Mouse (Mus musculus) stomach, embryonic 15.5 days (tissue): Measurements from ENCODE around the gene Hist3h2ba. TPM values are rescaled to one million over a fixed set of nuclear protein-coding genes. Genes with fewer than 3 reads are reported as not detected.

Experiments used
- ATAC-seq: fragments of 200-750 bp; cut with Nextera tagmentation; 2 replicates; pipeline ENCODE4 v1.8.0; 2017; ENCODE audit warnings: low read depth, moderate number of reproducible peaks, moderate TSS enrichment; ENCODE audit not compliant: insufficient read depth, low FRiP score
- H3K27ac ChIP-seq: fragments of 300-500 bp; sonication (generic); 2 replicates; pipeline ENCODE4 v1.5.1; 2015; ENCODE audit warnings: mild to moderate bottlenecking, inconsistent platforms
- H3K27me3 ChIP-seq: fragments of 300-500 bp; sonication (generic); replicated peaks from 2 replicates; pipeline ENCODE4 v1.6.1; 2015; ENCODE audit warnings: inconsistent platforms
- H3K36me3 ChIP-seq: fragments of 300-500 bp; sonication (generic); 2 replicates; pipeline ENCODE4 v1.6.1; 2015; ENCODE audit warnings: inconsistent platforms
- H3K4me1 ChIP-seq: fragments of 300-500 bp; sonication (generic); 2 replicates; pipeline ENCODE4 v1.6.1; 2015; ENCODE audit warnings: inconsistent platforms
- H3K4me2 ChIP-seq: fragments of 300-500 bp; sonication (generic); 2 replicates; pipeline ENCODE4 v1.6.1; 2015; ENCODE audit warnings: mild to moderate bottlenecking, inconsistent platforms
- H3K4me3 ChIP-seq: fragments of 300-500 bp; sonication (generic); replicated peaks from 2 replicates; pipeline ENCODE4 v1.5.1; 2015; ENCODE audit warnings: inconsistent platforms
- H3K9ac ChIP-seq: fragments of 300-500 bp; sonication (generic); 2 replicates; pipeline ENCODE4 v1.6.1; 2015; ENCODE audit warnings: inconsistent platforms
- H3K9me3 ChIP-seq: fragments of 300-500 bp; sonication (generic); 2 replicates; pipeline ENCODE4 v1.6.1; 2016; ENCODE audit warnings: inconsistent platforms
- WGBS: fragments of 180-500 bp; shearing (Covaris S2); methylation state at CpG from one replicate; pipeline ENCODE4 v1.1.7; 2015; 5-methylcytosine and 5-hydroxymethylcytosine counted together
- polyA plus RNA-seq: library from polyadenylated mRNA; unstranded; fragments of >200 nt; fragmentation: Nextera tagmentation; extraction: Ambion mirVana; gene quantifications from 2 replicates; pipeline ENCODE4 v1.2.1, GENCODE M21; 2015

Hist3h2ba gene
- 42.0 and 45.8 TPM in 2 replicates for polyA plus RNA-seq

DNA sequence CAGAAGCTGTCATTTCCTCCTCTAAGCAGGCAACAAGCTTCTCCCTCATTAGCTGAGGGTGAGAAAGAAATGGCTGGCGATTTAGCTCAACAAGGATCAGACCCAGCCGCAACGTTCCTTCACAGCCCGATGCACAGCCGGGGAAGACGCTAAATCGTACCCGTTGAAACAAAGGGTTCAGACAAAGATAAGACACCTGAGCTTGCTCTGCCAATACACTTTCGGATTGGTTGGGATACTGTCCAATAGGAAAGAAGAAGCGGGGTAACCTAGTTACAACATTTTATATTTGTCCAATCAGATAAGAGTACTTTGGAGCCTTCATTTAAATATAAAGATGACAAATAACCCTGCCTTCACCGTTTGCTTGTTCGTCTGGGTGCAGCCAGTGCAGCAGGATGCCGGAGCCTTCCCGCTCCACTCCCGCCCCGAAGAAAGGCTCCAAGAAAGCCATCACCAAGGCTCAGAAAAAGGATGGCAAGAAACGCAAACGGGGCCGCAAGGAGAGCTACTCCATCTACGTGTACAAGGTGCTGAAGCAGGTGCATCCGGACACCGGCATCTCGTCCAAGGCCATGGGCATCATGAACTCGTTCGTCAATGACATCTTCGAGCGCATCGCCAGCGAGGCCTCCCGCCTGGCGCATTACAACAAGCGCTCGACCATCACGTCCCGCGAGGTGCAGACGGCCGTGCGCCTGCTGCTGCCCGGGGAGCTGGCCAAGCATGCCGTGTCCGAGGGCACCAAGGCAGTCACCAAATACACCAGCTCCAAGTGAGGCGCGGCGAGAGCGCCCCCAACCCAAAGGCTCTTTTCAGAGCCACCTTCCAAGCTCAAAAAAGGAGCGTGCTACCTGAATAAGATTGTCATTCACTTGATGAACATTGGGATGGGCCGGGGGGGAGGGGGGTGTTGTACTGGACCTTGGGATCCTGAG lies at the start of gene Hist3h2ba:
Hist3h2ba (plus strand) TSS at position 379 of the 938 bp plus-strand sequence.
- H3K36me3 ChIP-seq, result no peaks in the 10 kb centered on the region
- H3K4me3 ChIP-seq, result peak within 1 kb of the TSS; percentile 46
- no peaks in the 10 kb centered on the region for H3K9me3 ChIP-seq
- WGBS, result under 1% methylated on average over 48 of the region's 48 CpGs
- 0 out of 2 replicates have a peak within 1 kb of the TSS, but pooled peaks have one; percentile 34 for H3K9ac ChIP-seq
- H3K4me2 ChIP-seq, result peak within 1 kb of the TSS; percentile 69
- peak; percentile 89 for ATAC-seq
- peaks cover 14% of the 10 kb centered on the region; the same call in 1 of the 2 replicates for H3K4me1 ChIP-seq
- H3K27me3 ChIP-seq, result no peaks in the 10 kb centered on the region
- peak within 1 kb of the TSS; percentile 89 for H3K27ac ChIP-seq

GRCm38 (mm10) chr11:58901080-58901479 lies 47.6 kb upstream of the Hist3h2ba start:
- ATAC-seq, result no peak
- Histone ChIP-seq H3K4me2 (no peak overlapping the region), H3K9me3 (no peaks in the 10 kb centered on the region), H3K9ac (no peak overlapping the region), H3K36me3 (peaks cover 7% of the 10 kb centered on the region), H3K4me1 (peaks cover 7% of the 10 kb centered on the region; the same call in 1 of the 2 replicates), H3K27me3 (no peaks in the 10 kb centered on the region), H3K4me3 (no peak overlapping the region), H3K27ac (no peak overlapping the region)

GRCm38 (mm10) chr11:58903511-58904409 lies 45.0 kb upstream of the Hist3h2ba start, which contains the start of gene Zfp39:
Gene Zfp39 (minus strand): TSS chr11:58904225.
- WGBS, result under 1% methylated on average over 40 of the region's 40 CpGs
- peak; percentile 97 for ATAC-seq

DNA sequence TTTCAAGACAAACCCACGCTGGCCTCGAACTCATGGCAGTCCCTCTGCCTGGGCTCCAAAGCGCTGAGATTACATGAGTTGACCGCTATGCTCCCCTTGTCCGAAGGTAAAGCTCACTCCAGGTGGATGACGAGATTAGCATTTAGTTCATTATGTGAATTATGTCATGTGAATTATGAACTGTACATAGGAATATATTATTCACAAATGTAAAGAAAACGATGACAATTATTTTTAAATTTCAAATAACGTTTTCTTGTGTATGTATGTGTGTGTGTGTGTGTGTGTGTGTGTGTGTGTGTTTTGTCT lies 44.4 kb upstream of the Hist3h2ba start:
- H3K36me3 ChIP-seq, result peaks cover 3% of the 10 kb centered on the region; the same call in 1 of the 2 replicates
- ATAC-seq, result no peak
- WGBS, result 2% methylated on average over 8 of the region's 8 CpGs
- H3K27ac ChIP-seq, result peak overlapping the region; percentile 88; the same call in 1 of the 2 replicates
- peak overlapping the region; percentile 82 for H3K4me2 ChIP-seq
- peak overlapping the region; percentile 80 for H3K4me3 ChIP-seq
- H3K9ac ChIP-seq, result peak overlapping the region; percentile 42; the same call in 1 of the 2 replicates
- peaks cover 7% of the 10 kb centered on the region; the same call in 1 of the 2 replicates for H3K4me1 ChIP-seq
- no peaks in the 10 kb centered on the region for H3K27me3 ChIP-seq
- no peaks in the 10 kb centered on the region for H3K9me3 ChIP-seq

More at GRCm38 (mm10) chr11:58903511-58904409, 45.0 kb upstream of the Hist3h2ba start, which contains the start of gene Zfp39:
- H3K4me1 ChIP-seq, result peaks cover 7% of the 10 kb centered on the region; the same call in 1 of the 2 replicates
- H3K9ac ChIP-seq, result peak within 1 kb of the TSS; percentile 87
- peak within 1 kb of the TSS; percentile 88 for H3K27ac ChIP-seq
- H3K4me3 ChIP-seq, result peak within 1 kb of the TSS; percentile 80
- no peaks in the 10 kb centered on the region for H3K27me3 ChIP-seq
- H3K36me3 ChIP-seq, result peaks cover 3% of the 10 kb centered on the region; the same call in 1 of the 2 replicates
- no peaks in the 10 kb centered on the region for H3K9me3 ChIP-seq
- peak within 1 kb of the TSS; percentile 82 for H3K4me2 ChIP-seq

DNA sequence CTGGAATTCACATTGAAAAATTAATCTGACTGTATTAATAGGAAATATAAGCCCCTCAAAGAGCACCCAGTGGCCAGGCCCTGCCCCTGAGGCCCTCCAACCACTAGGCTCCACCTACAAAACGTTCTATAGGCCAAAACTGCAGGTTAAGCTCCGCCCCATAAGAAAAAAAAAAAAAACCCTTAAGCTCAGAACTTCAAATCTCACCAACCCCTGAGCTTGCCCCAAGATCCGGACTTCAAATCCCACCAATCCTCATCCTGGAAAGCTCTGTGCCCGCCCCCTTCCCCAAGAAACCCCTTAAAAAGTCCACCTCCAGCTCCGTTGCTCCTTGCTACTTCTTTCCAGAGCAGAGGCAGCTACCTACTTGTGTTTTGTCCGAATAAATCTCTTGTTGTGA lies 43.9 kb upstream of the Hist3h2ba start:
- Histone ChIP-seq H3K36me3 (peaks cover 3% of the 10 kb centered on the region; the same call in 1 of the 2 replicates), H3K4me2 (peak overlapping the region; percentile 82; the same call in 1 of the 2 replicates), H3K4me1 (peaks cover 7% of the 10 kb centered on the region; the same call in 1 of the 2 replicates), H3K4me3 (peak overlapping the region; percentile 80; the same call in 1 of the 2 replicates), H3K9ac (no peak overlapping the region), H3K27ac (no peak overlapping the region), H3K27me3 (no peaks in the 10 kb centered on the region), H3K9me3 (no peaks in the 10 kb centered on the region)
- 45% methylated on average over 6 of the region's 6 CpGs for WGBS
- ATAC-seq, result no peak

DNA sequence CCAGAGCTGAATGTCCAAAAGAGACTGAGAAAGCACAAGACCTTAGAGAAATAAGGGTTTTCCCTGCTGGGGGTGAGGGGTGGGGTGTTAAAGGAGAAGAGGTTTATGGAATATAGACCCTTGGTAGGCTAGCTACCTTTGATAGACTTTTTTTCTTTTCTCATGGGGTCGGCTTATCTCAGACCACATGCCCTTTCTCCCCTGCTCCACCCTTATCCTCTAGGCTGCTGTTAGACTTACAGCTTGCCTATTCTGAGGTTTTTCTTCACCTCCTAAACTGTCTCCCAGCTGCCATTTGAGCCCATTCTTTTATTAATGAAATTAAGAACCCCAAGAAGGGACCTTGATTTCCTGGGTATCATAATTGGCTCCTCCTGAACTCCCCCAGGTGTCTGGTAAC lies 34.9 kb upstream of the Hist3h2ba start:
- 62% methylated on average over 1 of the region's 1 CpGs for WGBS
- no peak overlapping the region for H3K9ac ChIP-seq
- ATAC-seq, result peak; percentile 45; the same call in 1 of the 2 replicates

GRCm38 (mm10) chr11:58914461-58915028 lies 34.2 kb upstream of the Hist3h2ba start:
- 11% methylated on average over 17 of the region's 17 CpGs for WGBS
- 0 out of 2 replicates have a peak, but pooled peaks have one; percentile 12 for ATAC-seq
- Histone ChIP-seq H3K9ac (peak overlapping the region; percentile 22), H3K36me3 (no peaks in the 10 kb centered on the region), H3K4me1 (peaks cover 7% of the 10 kb centered on the region; the same call in 1 of the 2 replicates), H3K9me3 (no peaks in the 10 kb centered on the region), H3K27me3 (no peaks in the 10 kb centered on the region), H3K4me2 (peak overlapping the region; percentile 74), H3K27ac (0 out of 2 replicates have a peak overlapping the region, but pooled peaks have one; percentile 21), H3K4me3 (peak overlapping the region; percentile 36)

More for the DNA sequence above, 34.9 kb upstream of the Hist3h2ba start:
- Histone ChIP-seq H3K36me3 (no peaks in the 10 kb centered on the region), H3K4me1 (peaks cover 7% of the 10 kb centered on the region; the same call in 1 of the 2 replicates), H3K27me3 (no peaks in the 10 kb centered on the region), H3K9me3 (no peaks in the 10 kb centered on the region), H3K4me2 (peak overlapping the region; percentile 74; the same call in 1 of the 2 replicates), H3K27ac (no peak overlapping the region), H3K4me3 (no peak overlapping the region)

GRCm38 (mm10) chr11:58916879-58917744 lies 31.6 kb upstream of the Hist3h2ba start:
- Histone ChIP-seq H3K4me1 (peaks cover 7% of the 10 kb centered on the region; the same call in 1 of the 2 replicates), H3K4me3 (no peak overlapping the region), H3K27ac (no peak overlapping the region), H3K9me3 (no peaks in the 10 kb centered on the region), H3K9ac (no peak overlapping the region), H3K36me3 (no peaks in the 10 kb centered on the region), H3K27me3 (no peaks in the 10 kb centered on the region), H3K4me2 (no peak overlapping the region)
- no peak; the same call in 1 of the 2 replicates for ATAC-seq
- 51% methylated on average over 14 of the region's 14 CpGs for WGBS

- H3K9me3 ChIP-seq, result no peaks in the 10 kb centered on the region
- H3K4me1 ChIP-seq, result peaks cover 7% of the 10 kb centered on the region; the same call in 1 of the 2 replicates
- no peaks in the 10 kb centered on the region for H3K27me3 ChIP-seq
- H3K4me2 ChIP-seq, result no peak within 1 kb of the TSS
- H3K4me3 ChIP-seq, result no peak within 1 kb of the TSS
- 80% methylated on average over 12 of the region's 12 CpGs for WGBS
- peak; percentile 70; the same call in 1 of the 2 replicates for ATAC-seq
- H3K36me3 ChIP-seq, result no peaks in the 10 kb centered on the region
- no peak within 1 kb of the TSS for H3K9ac ChIP-seq
- no peak within 1 kb of the TSS for H3K27ac ChIP-seq
Measured at GRCm38 (mm10) chr11:58917745-58918366, 30.9 kb upstream of the Hist3h2ba start, which contains the start of gene Btnl10. Gene Btnl10 (plus strand): TSS chr11:58917908.

DNA sequence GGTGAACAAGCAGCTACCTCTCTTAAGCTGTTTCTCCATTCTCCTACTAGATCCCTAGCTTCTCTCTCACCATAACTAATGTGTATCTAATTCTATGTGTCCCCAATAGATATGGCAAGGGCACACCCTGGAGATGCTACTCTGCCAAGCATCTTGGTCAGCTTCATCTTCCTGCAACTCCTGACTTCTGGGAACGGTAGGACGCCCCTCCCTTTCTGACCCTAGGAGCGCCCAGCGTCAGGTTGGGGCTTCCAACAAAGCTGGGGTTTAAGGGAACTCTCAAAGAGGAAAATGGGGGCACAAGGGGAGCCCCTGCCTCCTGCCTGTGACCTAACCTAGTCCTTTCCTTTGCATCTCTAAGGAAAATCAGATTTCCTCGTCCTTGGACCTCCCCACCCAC lies 30.0 kb upstream of the Hist3h2ba start:
- no peak overlapping the region for H3K4me3 ChIP-seq
- H3K9ac ChIP-seq, result no peak overlapping the region
- ATAC-seq, result no peak
- no peak overlapping the region for H3K27ac ChIP-seq
- no peaks in the 10 kb centered on the region for H3K27me3 ChIP-seq
- WGBS, result 70% methylated on average over 5 of the region's 5 CpGs
- no peaks in the 10 kb centered on the region for H3K9me3 ChIP-seq
- H3K36me3 ChIP-seq, result no peaks in the 10 kb centered on the region
- H3K4me1 ChIP-seq, result peaks cover 7% of the 10 kb centered on the region; the same call in 1 of the 2 replicates
- no peak overlapping the region for H3K4me2 ChIP-seq
